Mouse (Mus musculus): ENCODE results near the gene Ifi27l2b. TPM values are rescaled to one million over a fixed set of nuclear protein-coding genes. Genes with fewer than 3 reads are reported as not detected.
"Not testable (repeated sequence)": the region's sequence is repeated elsewhere in the genome, so short reads cannot be mapped to it uniquely, and the experiment has no call there.

Ifi27l2b gene
- polyA plus RNA-seq, 1 experiment from 2014 or later: not detected

- H3K27me3 ChIP-seq (replicated peaks; ENCODE audit: control insufficient read depth, insufficient read depth, low read length): no peaks in the 10 kb centered on the region
- H3K36me3 ChIP-seq (ENCODE audit: control insufficient read depth, insufficient read depth, low read length): no peaks in the 10 kb centered on the region
- H3K9ac ChIP-seq (ENCODE audit: low read length): no peak overlapping the region
- DNase-seq (ENCODE audit: low spot score) (no peak), ATAC-seq (no peak)
- H3K9me3 ChIP-seq (replicated peaks; ENCODE audit: control insufficient read depth, low read length): no peaks in the 10 kb centered on the region
- H3K4me1 ChIP-seq (ENCODE audit: control insufficient read depth, insufficient read depth, low read length): no peaks in the 10 kb centered on the region
- H3K4me2 ChIP-seq (ENCODE audit: low read length): no peak overlapping the region
- H3K4me3 ChIP-seq (ENCODE audit: low read depth, low read length): no peak overlapping the region
- H3K27ac ChIP-seq (ENCODE audit: low read depth, low read length): no peak overlapping the region
Measured at GRCm38 (mm10) chr12:103453361-103453760, 3.7 kb downstream of the Ifi27l2b start.

- Histone ChIP-seq H3K36me3 (ENCODE audit: control insufficient read depth, insufficient read depth, low read length) (no peaks in the 10 kb centered on the region), H3K27ac (ENCODE audit: low read depth, low read length) (no peak overlapping the region), H3K4me1 (ENCODE audit: control insufficient read depth, insufficient read depth, low read length) (no peaks in the 10 kb centered on the region), H3K4me2 (ENCODE audit: low read length) (no peak overlapping the region), H3K27me3 (replicated peaks; ENCODE audit: control insufficient read depth, insufficient read depth, low read length) (no peaks in the 10 kb centered on the region), H3K9ac (ENCODE audit: low read length) (no peak overlapping the region), H3K4me3 (ENCODE audit: low read depth, low read length) (no peak overlapping the region), H3K9me3 (replicated peaks; ENCODE audit: control insufficient read depth, low read length) (no peaks in the 10 kb centered on the region)
- no peak for ATAC-seq
- 59% methylated on average over 3 of the region's 3 CpGs for WGBS
- DNase-seq (ENCODE audit: low spot score): no peak
Measured at GRCm38 (mm10) chr12:103445060-103445459, 12.0 kb downstream of the Ifi27l2b start.

- not testable (repeated sequence) for H3K9me3 ChIP-seq (replicated peaks; ENCODE audit: control insufficient read depth, low read length); H3K4me3 ChIP-seq (ENCODE audit: low read depth, low read length); H3K27ac ChIP-seq (ENCODE audit: low read depth, low read length); DNase-seq (ENCODE audit: low spot score); H3K36me3 ChIP-seq (ENCODE audit: control insufficient read depth, insufficient read depth, low read length); H3K27me3 ChIP-seq (replicated peaks; ENCODE audit: control insufficient read depth, insufficient read depth, low read length); H3K4me1 ChIP-seq (ENCODE audit: control insufficient read depth, insufficient read depth, low read length); ATAC-seq; H3K9ac ChIP-seq (ENCODE audit: low read length); H3K4me2 ChIP-seq (ENCODE audit: low read length)
- 48% methylated on average over 6 of the region's 7 CpGs for WGBS
Measured at GRCm38 (mm10) chr12:103444261-103444660, 12.8 kb downstream of the Ifi27l2b start.

- no peak within 1 kb of the TSS for H3K27ac ChIP-seq (ENCODE audit: low read depth, low read length)
- 58% methylated on average over 3 of the region's 3 CpGs for WGBS
- no peaks in the 10 kb centered on the region for H3K9me3 ChIP-seq (replicated peaks; ENCODE audit: control insufficient read depth, low read length)
- H3K4me3 ChIP-seq (ENCODE audit: low read depth, low read length): no peak within 1 kb of the TSS
- H3K4me2 ChIP-seq (ENCODE audit: low read length): no peak within 1 kb of the TSS
- ATAC-seq (no peak), DNase-seq (ENCODE audit: low spot score) (no peak)
- no peak within 1 kb of the TSS for H3K9ac ChIP-seq (ENCODE audit: low read length)
- H3K36me3 ChIP-seq (ENCODE audit: control insufficient read depth, insufficient read depth, low read length): no peaks in the 10 kb centered on the region
- no peaks in the 10 kb centered on the region for H3K27me3 ChIP-seq (replicated peaks; ENCODE audit: control insufficient read depth, insufficient read depth, low read length)
- no peaks in the 10 kb centered on the region for H3K4me1 ChIP-seq (ENCODE audit: control insufficient read depth, insufficient read depth, low read length)
Measured at GRCm38 (mm10) chr12:103443524-103443923, 13.5 kb downstream of the Ifi27l2b start, which contains the start of gene Ifi27l2a. TSS of gene Ifi27l2a (minus strand) at chr12:103443680.

- H3K9ac ChIP-seq (ENCODE audit: low read length): no peak overlapping the region
- H3K27me3 ChIP-seq (replicated peaks; ENCODE audit: control insufficient read depth, insufficient read depth, low read length): no peaks in the 10 kb centered on the region
- H3K27ac ChIP-seq (ENCODE audit: low read depth, low read length): no peak overlapping the region
- DNase-seq (ENCODE audit: low spot score): no peak
- no peaks in the 10 kb centered on the region for H3K4me1 ChIP-seq (ENCODE audit: control insufficient read depth, insufficient read depth, low read length)
- no peak overlapping the region for H3K4me3 ChIP-seq (ENCODE audit: low read depth, low read length)
- no peak overlapping the region for H3K4me2 ChIP-seq (ENCODE audit: low read length)
- no peaks in the 10 kb centered on the region for H3K9me3 ChIP-seq (replicated peaks; ENCODE audit: control insufficient read depth, low read length)
- H3K36me3 ChIP-seq (ENCODE audit: control insufficient read depth, insufficient read depth, low read length): no peaks in the 10 kb centered on the region
- 82% methylated on average over 1 of the region's 1 CpGs for WGBS
- ATAC-seq: no peak
Measured at GRCm38 (mm10) chr12:103437601-103438000, 19.4 kb downstream of the Ifi27l2b start.

GRCm38 (mm10) chr12:103434861-103435260, 22.2 kb downstream of the Ifi27l2b start:
- ATAC-seq: no peak
- DNase-seq (ENCODE audit: low spot score): no peak
- Histone ChIP-seq H3K9me3 (replicated peaks; ENCODE audit: control insufficient read depth, low read length) (no peaks in the 10 kb centered on the region), H3K4me2 (ENCODE audit: low read length) (no peak overlapping the region), H3K4me3 (ENCODE audit: low read depth, low read length) (no peak overlapping the region), H3K27ac (ENCODE audit: low read depth, low read length) (no peak overlapping the region), H3K27me3 (replicated peaks; ENCODE audit: control insufficient read depth, insufficient read depth, low read length) (no peaks in the 10 kb centered on the region), H3K4me1 (ENCODE audit: control insufficient read depth, insufficient read depth, low read length) (no peaks in the 10 kb centered on the region), H3K9ac (ENCODE audit: low read length) (no peak overlapping the region), H3K36me3 (ENCODE audit: control insufficient read depth, insufficient read depth, low read length) (no peaks in the 10 kb centered on the region)

GRCm38 (mm10) chr12:103433986-103434731, 22.9 kb downstream of the Ifi27l2b start, which contains the start of gene Ifi27:
TSS of gene Ifi27 (plus strand) at chr12:103434211.
- H3K9ac ChIP-seq (ENCODE audit: low read length): no peak within 1 kb of the TSS
- no peak for DNase-seq (ENCODE audit: low spot score)
- no peak within 1 kb of the TSS for H3K27ac ChIP-seq (ENCODE audit: low read depth, low read length)
- 79% methylated on average over 8 of the region's 8 CpGs for WGBS
- no peaks in the 10 kb centered on the region for H3K4me1 ChIP-seq (ENCODE audit: control insufficient read depth, insufficient read depth, low read length)
- no peak for ATAC-seq
- H3K27me3 ChIP-seq (replicated peaks; ENCODE audit: control insufficient read depth, insufficient read depth, low read length): no peaks in the 10 kb centered on the region
- no peak within 1 kb of the TSS for H3K4me2 ChIP-seq (ENCODE audit: low read length)
- H3K4me3 ChIP-seq (ENCODE audit: low read depth, low read length): no peak within 1 kb of the TSS
- no peaks in the 10 kb centered on the region for H3K36me3 ChIP-seq (ENCODE audit: control insufficient read depth, insufficient read depth, low read length)
- no peaks in the 10 kb centered on the region for H3K9me3 ChIP-seq (replicated peaks; ENCODE audit: control insufficient read depth, low read length)

GRCm38 (mm10) chr12:103433430-103433829, 23.6 kb downstream of the Ifi27l2b start:
- no peaks in the 10 kb centered on the region for H3K4me1 ChIP-seq (ENCODE audit: control insufficient read depth, insufficient read depth, low read length)
- no peak overlapping the region for H3K4me3 ChIP-seq (ENCODE audit: low read depth, low read length)
- no peaks in the 10 kb centered on the region for H3K27me3 ChIP-seq (replicated peaks; ENCODE audit: control insufficient read depth, insufficient read depth, low read length)
- H3K9ac ChIP-seq (ENCODE audit: low read length): no peak overlapping the region
- no peak overlapping the region for H3K4me2 ChIP-seq (ENCODE audit: low read length)
- H3K36me3 ChIP-seq (ENCODE audit: control insufficient read depth, insufficient read depth, low read length): no peaks in the 10 kb centered on the region
- no peak for ATAC-seq
- no peaks in the 10 kb centered on the region for H3K9me3 ChIP-seq (replicated peaks; ENCODE audit: control insufficient read depth, low read length)
- H3K27ac ChIP-seq (ENCODE audit: low read depth, low read length): no peak overlapping the region
- 87% methylated on average over 2 of the region's 2 CpGs for WGBS
- no peak for DNase-seq (ENCODE audit: low spot score)

GRCm38 (mm10) chr12:103426710-103427109, 30.3 kb downstream of the Ifi27l2b start:
- Histone ChIP-seq H3K36me3 (ENCODE audit: control insufficient read depth, insufficient read depth, low read length) (peaks cover 16% of the 10 kb centered on the region), H3K4me1 (ENCODE audit: control insufficient read depth, insufficient read depth, low read length) (peaks cover 13% of the 10 kb centered on the region), H3K27ac (ENCODE audit: low read depth, low read length) (no peak overlapping the region), H3K9me3 (replicated peaks; ENCODE audit: control insufficient read depth, low read length) (no peaks in the 10 kb centered on the region), H3K27me3 (replicated peaks; ENCODE audit: control insufficient read depth, insufficient read depth, low read length) (no peaks in the 10 kb centered on the region), H3K4me2 (ENCODE audit: low read length) (no peak overlapping the region), H3K9ac (ENCODE audit: low read length) (no peak overlapping the region), H3K4me3 (ENCODE audit: low read depth, low read length) (no peak overlapping the region)
- ATAC-seq: no peak
- WGBS: 91% methylated on average over 7 of the region's 7 CpGs
- DNase-seq (ENCODE audit: low spot score): no peak
